Mouse (Mus musculus) cerebellum, adult 2 months (tissue): Measurements from ENCODE around the gene Rps11. TPM values are rescaled to one million over a fixed set of nuclear protein-coding genes. Genes with fewer than 3 reads are reported as not detected.
A peak's percentile ranks its signal among the peaks of the same experiment; 100 is the strongest.

Experiments used
- DNase-seq, 2 experiments: peaks; one replicate each; pipeline ENCODE4 v3.0.0; 2021
- H3K27ac ChIP-seq: fragments of 200-500 bp; 2 replicates; pipeline ENCODE4 v1.5.1; 2012; ENCODE audit warnings: low read length, control low read depth, inconsistent platforms; ENCODE audit not compliant: insufficient read depth
- H3K27me3 ChIP-seq: fragments of 200-500 bp; 2 replicates; pipeline ENCODE4 v1.6.1; 2012; ENCODE audit warnings: inconsistent platforms, mild to moderate bottlenecking, low read length, moderate library complexity; ENCODE audit not compliant: control insufficient read depth, insufficient read depth
- H3K4me1 ChIP-seq: fragments of 200-500 bp; 2 replicates; pipeline ENCODE4 v1.6.1; 2011; ENCODE audit warnings: low read length; ENCODE audit not compliant: control insufficient read depth, insufficient read depth
- H3K4me3 ChIP-seq: fragments of 200-500 bp; replicated peaks from 2 replicates; pipeline ENCODE3; 2011; ENCODE audit warnings: mild to moderate bottlenecking, low read depth, low read length, control low read depth; ENCODE audit not compliant: insufficient read depth
- CTCF ChIP-seq: fragments of 200-500 bp; IDR thresholded peaks from 2 replicates; pipeline ENCODE4 v1.5.1; 2011; ENCODE audit warnings: low read depth, mild to moderate bottlenecking, control low read depth, low read length, moderate library complexity, borderline replicate concordance; ENCODE audit not compliant: insufficient read depth
- POLR2A ChIP-seq: fragments of 200-500 bp; IDR thresholded peaks from 2 replicates; pipeline ENCODE4 v1.6.1; 2011; ENCODE audit warnings: low read length, control low read depth, borderline replicate concordance; ENCODE audit not compliant: insufficient read depth
- WGBS: fragments of 180-500 bp; shearing (Covaris S2); methylation state at CpG from one replicate; pipeline ENCODE4 v1.1.7; 2018; 5-methylcytosine and 5-hydroxymethylcytosine counted together
- polyA plus RNA-seq: library from polyadenylated mRNA; depleted of rRNA; stranded (reverse); fragments of >200 nt; gene quantifications from 2 replicates; pipeline ENCODE4 v1.2.3, GENCODE M21; 2012

The Rps11 gene
- polyA plus RNA-seq, 1 experiment: 433 TPM

- Histone ChIP-seq H3K27me3 (no peaks in the 10 kb centered on the region), H3K27ac (no peak overlapping the region), H3K4me1 (no peaks in the 10 kb centered on the region), H3K4me3 (no peak overlapping the region)
- TF ChIP-seq POLR2A (no peak), CTCF (no peak)
- DNase-seq: no peak
- WGBS: 89% methylated on average over 3 of the region's 3 CpGs
Observed at GRCm38 (mm10) chr7:45141319-45141718, 17.1 kb upstream of the Rps11 start.

GRCm38 (mm10) chr7:45139904-45140723, 15.9 kb upstream of the Rps11 start:
- H3K27ac ChIP-seq: no peak overlapping the region
- DNase-seq: no peak
- no peaks in the 10 kb centered on the region for H3K27me3 ChIP-seq
- 47% methylated on average over 8 of the region's 8 CpGs for WGBS
- TF ChIP-seq POLR2A (no peak), CTCF (no peak)
- H3K4me3 ChIP-seq: no peak overlapping the region
- H3K4me1 ChIP-seq: no peaks in the 10 kb centered on the region; the same call in 1 of the 2 replicates

GRCm38 (mm10) chr7:45138403-45138802, 14.2 kb upstream of the Rps11 start:
- DNase-seq: no peak
- no peak overlapping the region for H3K4me3 ChIP-seq
- no peaks in the 10 kb centered on the region for H3K27me3 ChIP-seq
- TF ChIP-seq POLR2A (no peak), CTCF (no peak)
- H3K27ac ChIP-seq: no peak overlapping the region
- WGBS: 95% methylated on average over 1 of the region's 1 CpGs
- no peaks in the 10 kb centered on the region; the same call in 1 of the 2 replicates for H3K4me1 ChIP-seq

DNA sequence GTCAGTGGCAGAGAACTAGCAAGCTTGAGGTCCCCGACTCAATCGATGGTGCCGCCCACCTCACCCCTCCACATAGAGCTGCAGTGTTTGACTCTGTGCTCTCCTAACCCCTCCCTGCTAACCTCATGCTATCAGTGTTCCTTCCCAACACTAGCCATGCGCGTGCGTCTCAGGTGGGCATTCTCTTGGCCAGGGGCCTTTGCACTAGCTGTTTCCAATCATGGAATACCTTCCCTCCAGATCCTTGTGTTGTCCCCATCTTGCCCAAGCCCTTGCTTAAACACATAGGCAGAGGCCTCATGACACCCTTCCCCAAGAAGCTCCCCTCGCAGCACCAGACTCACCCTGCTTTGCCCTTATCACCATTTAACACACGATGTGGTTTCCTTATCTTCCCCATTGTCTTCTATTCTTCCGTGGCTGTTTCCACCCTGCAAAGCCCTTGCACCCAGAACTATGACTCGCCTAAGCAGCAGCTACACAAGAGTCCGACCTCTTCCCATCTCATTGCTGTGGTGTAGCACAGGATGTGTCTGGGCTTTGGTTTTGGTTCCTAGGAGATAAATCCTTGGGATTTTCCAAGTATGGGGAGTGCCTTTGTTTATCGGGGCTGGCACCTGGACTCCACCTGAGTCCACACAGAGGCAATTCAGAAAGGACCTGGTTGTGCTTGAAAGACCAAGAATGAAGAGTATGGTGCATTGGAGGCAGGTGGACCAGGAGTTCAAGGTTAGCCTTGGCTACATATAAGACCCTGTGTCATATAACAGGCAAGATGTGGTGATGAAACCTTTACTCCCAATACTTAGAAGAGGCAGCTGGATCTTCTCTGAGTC, 13.2 kb upstream of the Rps11 start:
- WGBS: 90% methylated on average over 12 of the region's 12 CpGs
- H3K4me3 ChIP-seq: no peak overlapping the region
- no peak for TF ChIP-seq CTCF
- no peak for TF ChIP-seq POLR2A
- no peaks in the 10 kb centered on the region for H3K27me3 ChIP-seq
- no peaks in the 10 kb centered on the region; the same call in 1 of the 2 replicates for H3K4me1 ChIP-seq
- no peak overlapping the region for H3K27ac ChIP-seq
- DNase-seq: no peak

- Histone ChIP-seq H3K4me3 (peak within 1 kb of the TSS; percentile 80), H3K27me3 (no peaks in the 10 kb centered on the region), H3K4me1 (no peaks in the 10 kb centered on the region; the same call in 1 of the 2 replicates), H3K27ac (peak within 1 kb of the TSS; percentile 44)
- peak; percentile 92 for TF ChIP-seq CTCF
- TF ChIP-seq POLR2A: no peak
- DNase-seq: peak; percentile 89 to 93
- 2% methylated on average over 29 of the region's 29 CpGs for WGBS
Observed at GRCm38 (mm10) chr7:45135993-45136567, 11.8 kb upstream of the Rps11 start, which contains the start of the genes Gm45713 and Flt3l. Gene Gm45713, minus strand, starts transcription at chr7:45136231. Gene Flt3l, minus strand, starts transcription at chr7:45136432.

DNA sequence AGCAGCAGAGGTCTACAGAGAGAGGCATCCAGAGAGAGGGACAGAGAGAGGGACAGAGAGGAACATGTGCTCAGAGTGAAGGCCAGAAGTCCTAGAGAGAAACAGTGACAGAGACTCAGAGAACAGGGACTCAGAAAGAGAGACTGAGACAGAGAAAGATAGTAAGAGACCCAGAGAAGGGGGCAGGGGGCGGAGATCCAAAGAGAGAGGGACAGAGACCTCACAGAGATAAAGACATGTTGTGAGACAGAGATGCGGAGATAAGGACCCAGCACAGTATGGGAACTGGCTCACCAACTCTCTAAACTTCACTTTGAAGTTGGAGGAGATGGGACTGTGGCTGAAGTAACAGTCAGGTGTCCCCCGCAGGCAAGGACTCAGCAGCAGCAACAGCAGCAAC, 11.1 kb upstream of the Rps11 start:
- WGBS: 79% methylated on average over 3 of the region's 3 CpGs
- DNase-seq: peak in 1 of 2 experiments; percentile 28
- TF ChIP-seq POLR2A (no peak), CTCF (no peak)
- Histone ChIP-seq H3K27me3 (no peaks in the 10 kb centered on the region), H3K27ac (no peak overlapping the region), H3K4me1 (no peaks in the 10 kb centered on the region; the same call in 1 of the 2 replicates), H3K4me3 (peak overlapping the region; percentile 80)

DNA sequence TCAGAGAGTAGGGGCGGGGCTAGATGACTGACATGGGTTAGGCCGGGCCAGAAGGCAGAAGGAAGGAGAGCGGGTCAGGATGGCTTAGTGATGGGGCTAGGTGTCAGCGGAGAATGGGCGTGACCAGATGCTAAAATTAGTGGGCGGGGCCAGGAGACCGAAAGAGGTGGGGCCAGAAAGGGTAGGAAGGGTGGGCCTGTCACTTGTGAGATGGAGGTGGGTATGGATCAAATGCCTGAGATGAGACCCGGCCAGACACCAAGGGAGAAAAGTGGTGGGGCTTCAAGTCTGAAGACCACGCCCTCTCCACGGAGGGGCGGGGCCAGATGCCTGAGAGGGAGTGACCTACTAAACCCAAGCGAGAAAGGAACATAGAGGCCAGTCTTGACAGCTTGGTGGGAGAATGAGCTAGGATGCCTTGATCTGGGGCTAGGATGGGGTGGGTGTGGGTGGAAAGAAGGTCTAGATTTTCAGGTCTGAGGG, 10.3 kb upstream of the Rps11 start:
- Histone ChIP-seq H3K27me3 (no peaks in the 10 kb centered on the region), H3K4me3 (no peak overlapping the region), H3K27ac (no peak overlapping the region), H3K4me1 (no peaks in the 10 kb centered on the region; the same call in 1 of the 2 replicates)
- no peak for TF ChIP-seq POLR2A
- TF ChIP-seq CTCF: no peak
- DNase-seq: peak in 1 of 2 experiments; percentile 19
- WGBS: 26% methylated on average over 12 of the region's 12 CpGs
